11 mouse cellular contexts compared by ENCODE assay signal in genomic region chr17:26066488-26067020, GRCm38 (mm10). TPM values are rescaled to one million over a fixed set of nuclear protein-coding genes. Genes with fewer than 3 reads are reported as not detected.
DNase-seq lines count a peak whose midpoint lies in the region; ATAC-seq and TF ChIP-seq lines count a peak whose summit lies in the region.
"Had no signal": no experiment of that assay in that cellular context is flagged by ENCODE, and none has a peak within 500 bp of the region (broad histone marks: within the 10 kb centered on the region; RNA-seq: fewer than 3 reads in every experiment).

No protein-coding gene starts in this region.

- no peaks in the 10 kb centered on the region for H3K36me3 ChIP-seq in lung, embryonic 16.5 days (ENCODE audit: control insufficient read depth, insufficient read depth, low read length)
- H3K36me3 ChIP-seq in limb, embryonic 11.5 days (ENCODE audit: control insufficient read depth, insufficient read depth, low read length): no peaks in the 10 kb centered on the region; the same call in 1 of the 2 replicates
- H3K36me3 ChIP-seq in stomach, embryonic 16.5 days (ENCODE audit: control insufficient read depth, insufficient read depth, low read length): no peaks in the 10 kb centered on the region

- peaks cover 30% of the 10 kb centered on the region for H3K4me1 ChIP-seq in cerebellum, adult 2 months (ENCODE audit: control insufficient read depth, insufficient read depth, low read length)
- H3K4me1 ChIP-seq in lung, embryonic 16.5 days (replicated peaks; ENCODE audit: control insufficient read depth, insufficient read depth, low read length): peaks cover 15% of the 10 kb centered on the region
- H3K4me1 ChIP-seq in limb, embryonic 11.5 days (ENCODE audit: control insufficient read depth, insufficient read depth, low read length): peaks cover 26% of the 10 kb centered on the region
- H3K4me1 ChIP-seq in stomach, embryonic 16.5 days (ENCODE audit: control insufficient read depth, insufficient read depth, low read length): peaks cover 31% of the 10 kb centered on the region

- WGBS in cerebellum, adult 2 months: 73% methylated on average over 7 of the region's 7 CpGs
- 92% methylated on average over 7 of the region's 7 CpGs for WGBS in lung, embryonic 16.5 days
- WGBS in limb, embryonic 11.5 days: 95% methylated on average over 7 of the region's 7 CpGs
- WGBS in stomach, embryonic 16.5 days: 88% methylated on average over 7 of the region's 7 CpGs

- H3K4me2 ChIP-seq in lung, embryonic 16.5 days (ENCODE audit: low read depth, low read length): peak overlapping the region; percentile 96
- H3K4me2 ChIP-seq in limb, embryonic 11.5 days (ENCODE audit: low read depth, severe bottlenecking): peak overlapping the region; percentile 99
- H3K4me2 ChIP-seq in stomach, embryonic 16.5 days (ENCODE audit: low read depth, low read length): peak overlapping the region; percentile 99

- no peaks in the 10 kb centered on the region for H3K27me3 ChIP-seq in cerebellum, adult 2 months (ENCODE audit: control insufficient read depth, insufficient read depth, low read length)
- no peaks in the 10 kb centered on the region for H3K27me3 ChIP-seq in lung, embryonic 16.5 days (ENCODE audit: control insufficient read depth, insufficient read depth, low read depth, low read length)
- H3K27me3 ChIP-seq in limb, embryonic 11.5 days (ENCODE audit: control insufficient read depth, insufficient read depth, low read length): no peaks in the 10 kb centered on the region
- no peaks in the 10 kb centered on the region for H3K27me3 ChIP-seq in stomach, embryonic 16.5 days (ENCODE audit: control insufficient read depth, insufficient read depth, low read length)

- H3K9ac ChIP-seq in lung, embryonic 16.5 days (ENCODE audit: low read length): no peak overlapping the region
- no peak overlapping the region for H3K9ac ChIP-seq in limb, embryonic 11.5 days (ENCODE audit: low read length)
- H3K9ac ChIP-seq in stomach, embryonic 16.5 days (ENCODE audit: low read length): 0 out of 2 replicates have a peak overlapping the region, but pooled peaks have one; percentile 39

- peak overlapping the region; percentile 81 for H3K4me3 ChIP-seq in cerebellum, adult 2 months (replicated peaks; ENCODE audit: insufficient read depth, low read depth, low read length)
- H3K4me3 ChIP-seq in lung, embryonic 16.5 days (ENCODE audit: low read length): no peak overlapping the region
- H3K4me3 ChIP-seq in limb, embryonic 11.5 days (ENCODE audit: low read depth, low read length): peak overlapping the region; percentile 82
- H3K4me3 ChIP-seq in stomach, embryonic 16.5 days (replicated peaks; ENCODE audit: low read length): peak overlapping the region; percentile 85

- no peak for ATAC-seq in lung, embryonic 16.5 days (ENCODE audit: low read depth)
- no peak for ATAC-seq in limb, embryonic 11.5 days (ENCODE audit: insufficient number of reproducible peaks, low FRiP score, low TSS enrichment, low read depth)
- no peak for ATAC-seq in stomach, embryonic 16.5 days (ENCODE audit: insufficient read depth, low FRiP score)
- ATAC-seq in erythroblast, adult 5-6 weeks (replicated peaks; ENCODE audit: low FRiP score, poor library complexity, severe bottlenecking): no peak
- ATAC-seq: activated CD4-positive, CD25-positive, alpha-beta regulatory T cell, adult 4 months had no signal

- H3K27ac ChIP-seq in cerebellum, adult 2 months (ENCODE audit: insufficient read depth, low read length): no peak overlapping the region
- H3K27ac ChIP-seq in lung, embryonic 16.5 days (ENCODE audit: low read length): no peak overlapping the region
- no peak overlapping the region for H3K27ac ChIP-seq in limb, embryonic 11.5 days (replicated peaks; ENCODE audit: low read depth, low read length)
- H3K27ac ChIP-seq in stomach, embryonic 16.5 days (ENCODE audit: low read length): no peak overlapping the region
- H3K27ac ChIP-seq: macrophage had no signal

- no peak for TF ChIP-seq CTCF in cerebellum, adult 2 months (IDR thresholded peaks at IDR 0.05; ENCODE audit: borderline replicate concordance, insufficient read depth, low read depth, low read length)

- TF ChIP-seq POLR2A in cerebellum, adult 2 months (IDR thresholded peaks at IDR 0.05; ENCODE audit: borderline replicate concordance, insufficient read depth, low read length): no peak

- no peak for DNase-seq in cerebellum, adult 2 months
- DNase-seq in cerebellum, adult 11 months: no peak
- DNase-seq in lung, adult 18-20 months: no peak
- no peak for DNase-seq in limb, embryonic 11.5 days (ENCODE audit: low spot score)
- no peak for DNase-seq in frontal cortex, postnatal 36 days (ENCODE audit: low spot score in 2 of 2)
- DNase-seq: cerebellum, adult 9-11 months had no signal

- no peaks in the 10 kb centered on the region for H3K9me3 ChIP-seq in lung, embryonic 16.5 days (ENCODE audit: control insufficient read depth, low read length)
- H3K9me3 ChIP-seq in limb, embryonic 11.5 days (ENCODE audit: control insufficient read depth, low read length): no peaks in the 10 kb centered on the region
- H3K9me3 ChIP-seq in stomach, embryonic 16.5 days (replicated peaks; ENCODE audit: control insufficient read depth, low read length): no peaks in the 10 kb centered on the region

RNA-seq across cellular contexts. Expression of gene Rab11fip3, which starts 2.8 kb away (rescaled TPM):
- 81.8 and 82.9 TPM in 2 replicates for polyA plus RNA-seq in cerebellum, adult 2 months (2012; rRNA removed)
- polyA plus RNA-seq in lung, embryonic 16.5 days (2015; fragmentation: Nextera tagmentation; extraction: Ambion mirVana): 6.5 and 6.7 TPM in 2 replicates
- 15.9 and 17.4 TPM in 2 replicates for polyA plus RNA-seq in limb, embryonic 11.5 days (2014; fragmentation: Nextera tagmentation; extraction: Ambion mirVana)
- 6.0 and 6.9 TPM in 2 replicates for polyA plus RNA-seq in stomach, embryonic 16.5 days (2015; fragmentation: Nextera tagmentation; extraction: Ambion mirVana)
- total RNA-seq in erythroblast, adult 5-6 weeks (2015; ENCODE audit: low replicate concordance): not detected in 2 replicates
- total RNA-seq in erythroblast, adult 5-6 weeks (2017; ENCODE audit: low replicate concordance): 0.17 and 0.42 TPM in 2 replicates

RNA-seq across cellular contexts. Expression of gene Decr2, which starts 23.6 kb away (rescaled TPM):
- polyA plus RNA-seq in cerebellum, adult 2 months (2012; rRNA removed): 39.5 and 41.3 TPM in 2 replicates
- polyA plus RNA-seq in lung, embryonic 16.5 days (2015; fragmentation: Nextera tagmentation; extraction: Ambion mirVana): 36.3 and 36.8 TPM in 2 replicates
- 19.0 and 22.3 TPM in 2 replicates for polyA plus RNA-seq in limb, embryonic 11.5 days (2014; fragmentation: Nextera tagmentation; extraction: Ambion mirVana)
- polyA plus RNA-seq in stomach, embryonic 16.5 days (2015; fragmentation: Nextera tagmentation; extraction: Ambion mirVana): 47.1 and 56.6 TPM in 2 replicates
- total RNA-seq in erythroblast, adult 5-6 weeks (2015; ENCODE audit: low replicate concordance): 3.1 TPM in 1 of 2 replicates, not detected in the other
- total RNA-seq in erythroblast, adult 5-6 weeks (2017; ENCODE audit: low replicate concordance): 0.42 and 3.2 TPM in 2 replicates

RNA-seq across cellular contexts. Expression of gene Nme4, which starts 28.8 kb away (rescaled TPM):
- polyA plus RNA-seq in cerebellum, adult 2 months (2012; rRNA removed): 6.2 and 6.7 TPM in 2 replicates
- 68.3 and 69.7 TPM in 2 replicates for polyA plus RNA-seq in lung, embryonic 16.5 days (2015; fragmentation: Nextera tagmentation; extraction: Ambion mirVana)
- polyA plus RNA-seq in limb, embryonic 11.5 days (2014; fragmentation: Nextera tagmentation; extraction: Ambion mirVana): 111 and 122 TPM in 2 replicates
- 67.7 and 74.7 TPM in 2 replicates for polyA plus RNA-seq in stomach, embryonic 16.5 days (2015; fragmentation: Nextera tagmentation; extraction: Ambion mirVana)
- total RNA-seq in erythroblast, adult 5-6 weeks (2015; ENCODE audit: low replicate concordance): 10.0 and 15.9 TPM in 2 replicates
- total RNA-seq in erythroblast, adult 5-6 weeks (2017; ENCODE audit: low replicate concordance): 4.2 and 5.2 TPM in 2 replicates

RNA-seq across cellular contexts. Expression of gene Tmem8, which starts 46.5 kb away (rescaled TPM):
- polyA plus RNA-seq in cerebellum, adult 2 months (2012; rRNA removed): 41.0 and 48.2 TPM in 2 replicates
- 2.2 and 3.0 TPM in 2 replicates for polyA plus RNA-seq in lung, embryonic 16.5 days (2015; fragmentation: Nextera tagmentation; extraction: Ambion mirVana)
- polyA plus RNA-seq in limb, embryonic 11.5 days (2014; fragmentation: Nextera tagmentation; extraction: Ambion mirVana): 0.40 and 0.55 TPM in 2 replicates
- polyA plus RNA-seq in stomach, embryonic 16.5 days (2015; fragmentation: Nextera tagmentation; extraction: Ambion mirVana): 5.7 and 6.9 TPM in 2 replicates
- total RNA-seq in erythroblast, adult 5-6 weeks (2015; ENCODE audit: low replicate concordance): 9.6 and 13.2 TPM in 2 replicates
- total RNA-seq in erythroblast, adult 5-6 weeks (2017; ENCODE audit: low replicate concordance): 4.3 and 5.0 TPM in 2 replicates

RNA-seq across cellular contexts. Expression of gene Mrpl28, which starts 56.7 kb away (rescaled TPM):
- polyA plus RNA-seq in cerebellum, adult 2 months (2012; rRNA removed): 114 and 118 TPM in 2 replicates
- 188 and 194 TPM in 2 replicates for polyA plus RNA-seq in lung, embryonic 16.5 days (2015; fragmentation: Nextera tagmentation; extraction: Ambion mirVana)
- polyA plus RNA-seq in limb, embryonic 11.5 days (2014; fragmentation: Nextera tagmentation; extraction: Ambion mirVana): 259 and 283 TPM in 2 replicates
- polyA plus RNA-seq in stomach, embryonic 16.5 days (2015; fragmentation: Nextera tagmentation; extraction: Ambion mirVana): 184 and 201 TPM in 2 replicates
- 21.7 and 22.6 TPM in 2 replicates for total RNA-seq in erythroblast, adult 5-6 weeks (2015; ENCODE audit: low replicate concordance)
- total RNA-seq in erythroblast, adult 5-6 weeks (2017; ENCODE audit: low replicate concordance): 10.1 and 11.0 TPM in 2 replicates
